Mouse (Mus musculus): ENCODE measurements around the gene Col18a1. TPM values are rescaled to one million over a fixed set of nuclear protein-coding genes. Genes with fewer than 3 reads are reported as not detected.

Col18a1 gene
- total RNA-seq, 2 experiments from 2014 or later, result not detected

DNA sequence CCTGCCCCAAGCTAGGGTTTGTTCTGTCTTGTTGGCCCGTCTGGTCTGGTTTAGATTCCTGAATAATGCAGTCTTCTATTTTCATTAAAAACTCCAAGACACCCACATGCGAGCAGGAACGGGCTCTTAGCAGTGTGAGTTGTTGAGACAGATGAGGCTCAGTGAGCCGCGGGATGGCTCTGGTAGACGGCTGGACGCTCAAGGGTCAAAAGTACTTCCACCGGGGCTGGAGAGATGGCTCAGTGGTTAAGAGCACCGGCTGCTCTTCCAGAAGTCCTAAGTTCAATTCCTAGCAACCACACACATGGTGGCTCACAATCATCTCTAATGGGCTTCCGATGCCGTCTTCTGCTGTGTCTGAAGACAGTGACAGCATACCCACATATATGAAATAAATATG lies 46.9 kb downstream of the Col18a1 start:
- ATAC-seq (replicated peaks; ENCODE audit: low FRiP score, poor library complexity, severe bottlenecking), result no peak

DNA sequence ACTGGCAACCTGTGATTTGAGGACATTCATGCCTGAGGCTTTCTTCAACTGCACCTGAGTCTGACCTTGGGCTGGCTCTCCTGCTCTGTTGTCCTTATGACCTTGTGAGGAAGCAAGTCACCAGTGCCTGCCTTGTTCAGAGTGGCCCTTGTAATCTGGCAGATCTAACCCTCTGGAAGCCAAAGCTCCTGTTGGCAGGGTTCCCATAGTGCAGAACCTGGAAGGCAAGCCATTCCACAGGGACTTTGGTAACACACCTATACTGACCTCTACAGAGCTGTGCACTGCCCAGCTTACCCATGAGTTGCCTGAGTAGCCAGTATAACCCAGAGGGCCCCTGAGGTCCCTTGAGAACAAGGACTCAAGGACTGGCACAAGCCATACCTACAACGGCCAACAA lies 48.0 kb downstream of the Col18a1 start:
- ATAC-seq (replicated peaks; ENCODE audit: low FRiP score, poor library complexity, severe bottlenecking), result no peak

DNA sequence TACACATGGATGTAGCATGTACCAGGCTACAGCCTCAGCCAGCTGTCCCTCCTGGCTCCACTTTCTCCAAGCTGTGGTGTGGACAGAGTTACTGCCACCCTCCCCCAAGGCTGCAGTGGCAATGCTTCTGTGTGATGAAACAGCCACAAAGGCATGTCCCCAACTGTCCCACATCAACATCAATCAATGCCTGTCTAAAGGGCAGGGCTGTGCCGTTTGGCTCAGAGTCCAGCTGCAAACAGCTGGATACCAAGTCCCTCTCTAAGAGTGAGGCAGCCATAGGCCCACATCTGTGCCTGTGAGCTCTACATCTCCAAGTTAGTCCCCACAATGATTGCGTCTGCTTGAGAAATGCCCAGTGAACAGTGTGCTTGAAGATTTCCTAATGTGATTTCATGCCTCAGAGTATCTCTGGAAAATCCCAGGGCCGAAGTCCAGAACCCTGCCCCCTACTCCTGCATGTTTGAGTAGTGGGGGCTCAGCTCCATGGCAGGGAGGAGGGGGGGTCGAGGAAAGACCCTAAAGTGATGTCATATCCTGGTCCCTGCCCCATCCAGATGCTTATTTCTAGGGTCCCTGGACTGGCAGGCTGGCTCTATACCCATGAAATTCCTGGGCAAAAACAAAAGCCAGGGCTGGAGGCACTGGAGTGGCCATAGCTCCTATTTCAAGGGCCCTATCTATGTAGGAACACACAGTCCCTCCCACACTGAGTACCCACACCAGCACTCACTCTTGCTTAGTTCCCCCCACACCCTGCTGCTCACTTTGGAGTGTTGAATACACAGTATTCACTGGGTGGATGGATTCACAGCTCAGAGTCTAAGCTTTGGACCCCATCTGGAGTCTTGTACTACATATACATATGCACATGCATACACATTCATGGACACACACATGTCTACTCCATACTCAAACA lies 49.6 kb downstream of the Col18a1 start:
- ATAC-seq (replicated peaks; ENCODE audit: low FRiP score, poor library complexity, severe bottlenecking), result no peak

DNA sequence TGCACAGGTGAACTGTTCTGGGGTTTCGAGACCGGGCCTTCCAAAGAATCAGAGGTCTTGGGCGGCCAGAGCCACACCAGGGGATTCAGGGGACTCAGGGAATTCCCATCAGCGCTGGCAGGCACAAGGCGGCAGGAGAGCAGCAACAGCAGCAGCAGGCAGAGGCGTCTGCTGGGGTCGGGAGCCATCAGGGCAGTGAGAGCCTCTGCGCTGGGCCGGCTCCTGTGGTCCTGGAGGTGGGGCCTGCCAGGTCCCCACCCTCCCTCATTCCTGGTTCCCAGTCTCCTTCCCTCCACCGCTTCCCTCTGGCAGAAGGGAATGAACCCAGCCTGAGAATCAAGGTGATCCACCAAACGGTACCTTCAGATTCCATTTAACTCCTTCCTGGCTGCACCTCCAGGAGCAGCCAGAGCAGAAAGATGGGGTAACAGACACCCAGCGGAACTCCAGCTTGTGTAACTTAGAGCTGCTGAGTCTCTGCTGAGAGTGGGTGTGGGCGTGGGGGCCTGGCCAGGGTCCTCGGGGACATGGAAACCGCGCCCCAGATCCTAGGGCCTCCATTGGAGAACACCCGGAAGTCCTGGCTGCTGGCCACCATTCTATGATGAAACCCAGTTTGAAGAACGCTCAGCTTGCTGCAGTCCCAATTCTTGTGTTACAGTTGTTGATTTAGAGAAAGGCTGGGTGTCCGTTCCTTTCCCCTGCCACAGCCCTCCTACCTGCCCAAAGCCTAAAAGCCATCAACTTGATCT lies 52.7 kb downstream of the Col18a1 start:
- no peak for ATAC-seq (replicated peaks; ENCODE audit: low FRiP score, poor library complexity, severe bottlenecking)

DNA sequence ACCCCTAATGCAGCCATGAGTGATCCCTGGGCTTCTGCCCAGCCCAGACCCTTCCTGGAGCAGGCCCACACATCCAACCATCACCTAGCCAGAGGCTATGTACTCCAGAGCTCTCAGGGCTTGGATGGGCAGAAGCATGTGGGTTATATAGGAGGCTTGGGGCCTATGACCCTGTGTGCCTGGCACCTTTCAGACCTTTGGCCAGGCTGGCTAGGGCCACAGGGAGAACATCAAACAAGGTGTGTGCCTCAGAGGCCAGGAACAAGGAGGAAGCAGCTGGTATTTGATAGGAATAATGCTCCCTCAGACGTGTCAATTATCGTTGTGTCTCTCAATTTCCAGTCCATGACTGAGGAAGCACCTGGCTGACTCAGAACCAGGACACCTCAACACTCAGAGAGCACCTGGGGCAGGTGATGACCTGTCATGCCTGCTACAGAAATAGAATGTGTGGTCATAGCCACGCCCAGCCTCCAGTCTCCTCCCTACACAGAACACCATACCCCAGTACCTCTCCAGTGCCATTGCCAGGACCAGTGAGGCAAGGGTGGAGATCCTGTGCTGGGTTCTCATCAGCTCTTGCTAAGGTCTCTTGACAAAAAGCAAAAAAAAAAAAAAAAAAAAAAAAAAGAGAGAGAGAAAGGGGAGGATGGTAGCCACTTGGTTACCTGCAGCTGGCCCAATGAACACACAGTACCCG lies 54.6 kb downstream of the Col18a1 start:
- no peak for ATAC-seq (replicated peaks; ENCODE audit: low FRiP score, poor library complexity, severe bottlenecking)

DNA sequence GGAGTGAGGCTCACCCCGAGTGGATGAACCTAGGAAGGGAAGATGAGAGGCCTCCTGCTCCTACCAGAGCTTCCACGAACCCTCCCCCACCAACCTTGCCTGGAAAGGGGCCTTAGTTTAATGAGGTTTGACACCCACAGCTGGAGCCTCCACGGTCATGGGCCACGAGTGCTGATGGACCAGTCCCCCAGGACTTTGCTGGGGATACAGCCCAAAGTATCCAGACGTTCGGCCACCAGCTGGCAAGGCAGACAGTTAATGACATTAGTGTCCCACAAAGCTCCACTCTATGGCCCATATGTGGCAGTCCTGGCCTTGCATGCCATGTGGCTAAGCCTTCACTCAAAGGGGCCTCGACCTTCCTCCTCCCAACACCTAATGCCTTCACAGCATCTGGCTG lies 55.5 kb downstream of the Col18a1 start:
- ATAC-seq (replicated peaks; ENCODE audit: low FRiP score, poor library complexity, severe bottlenecking), result no peak

DNA sequence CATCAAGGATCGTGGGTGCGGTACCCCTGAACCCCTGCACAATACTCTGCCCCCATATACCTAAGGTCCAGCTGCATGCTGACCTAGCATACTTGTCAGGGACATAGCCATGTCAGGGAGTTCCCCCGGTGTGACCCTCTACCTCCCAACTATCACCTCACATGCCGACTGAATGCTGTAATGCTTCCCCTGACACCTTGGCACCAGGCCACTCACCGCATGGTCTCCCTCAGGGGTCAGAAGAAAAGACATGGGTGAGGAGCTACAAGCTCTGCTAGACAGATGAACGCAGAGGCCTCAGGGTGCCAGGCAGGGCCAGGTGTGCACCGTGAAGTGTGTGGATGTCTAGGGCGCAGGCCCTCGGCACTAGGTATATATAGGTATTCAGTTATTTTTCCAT lies 56.3 kb downstream of the Col18a1 start:
- no peak for ATAC-seq (replicated peaks; ENCODE audit: low FRiP score, poor library complexity, severe bottlenecking)

DNA sequence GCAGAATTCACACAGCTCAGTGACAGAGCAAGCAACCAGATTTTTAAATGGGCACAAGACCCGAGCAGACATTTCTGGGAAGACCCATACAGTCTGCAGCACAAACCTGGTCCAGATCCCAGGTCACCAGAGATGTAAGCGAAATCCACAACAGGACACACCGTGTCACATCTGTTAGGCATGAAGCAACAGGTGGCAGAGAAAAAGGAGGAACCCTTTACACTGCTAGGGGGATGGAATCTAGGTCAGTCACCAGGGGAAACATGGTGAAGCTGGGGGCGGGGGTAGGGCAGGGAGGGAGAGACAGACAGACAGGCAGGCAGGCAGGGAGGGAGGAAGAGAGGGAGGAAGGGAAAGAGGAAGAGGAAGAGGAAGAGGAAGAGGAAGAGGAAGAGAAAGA lies 58.2 kb downstream of the Col18a1 start:
- ATAC-seq (replicated peaks; ENCODE audit: low FRiP score, poor library complexity, severe bottlenecking), result no peak

DNA sequence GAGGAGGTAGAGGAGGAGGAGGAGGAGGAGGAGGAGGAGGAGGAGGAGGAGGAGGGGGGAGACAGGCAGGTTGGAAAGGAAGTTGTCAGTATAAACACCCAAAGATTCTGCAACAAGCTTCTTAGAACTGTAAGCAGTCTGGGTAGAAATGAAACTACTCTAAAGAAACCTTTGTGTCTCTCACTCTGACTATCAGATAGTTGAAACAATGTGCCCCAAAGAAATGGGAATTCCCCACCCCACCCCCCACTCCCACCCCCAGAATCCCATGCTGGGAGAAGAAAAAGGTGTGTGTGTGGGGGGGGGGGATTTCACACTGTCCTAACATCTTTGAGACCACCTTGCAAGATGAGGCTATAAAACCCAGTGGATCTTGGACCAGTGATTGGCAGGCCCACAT lies 62.0 kb downstream of the Col18a1 start:
- no peak for ATAC-seq (replicated peaks; ENCODE audit: low FRiP score, poor library complexity, severe bottlenecking)

DNA sequence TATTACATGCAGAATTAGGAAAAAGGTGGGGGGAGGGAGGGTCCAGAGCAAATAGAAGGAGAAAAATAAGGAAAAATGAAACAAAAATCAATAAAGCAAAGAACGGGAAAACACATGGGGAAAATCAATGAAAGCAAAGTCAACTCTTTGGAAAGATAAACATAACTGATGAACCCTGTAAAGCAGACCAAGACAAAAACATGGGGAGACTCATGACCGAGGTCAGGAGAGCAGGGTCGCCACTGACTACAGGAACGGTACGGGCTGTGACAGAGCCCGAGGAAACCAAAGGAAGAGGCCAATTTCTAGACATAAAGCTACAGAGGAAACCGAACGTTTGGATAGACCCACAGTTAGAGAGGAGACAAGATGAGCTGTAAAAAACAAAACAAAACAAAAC lies 62.7 kb downstream of the Col18a1 start:
- ATAC-seq (replicated peaks; ENCODE audit: low FRiP score, poor library complexity, severe bottlenecking), result no peak

DNA sequence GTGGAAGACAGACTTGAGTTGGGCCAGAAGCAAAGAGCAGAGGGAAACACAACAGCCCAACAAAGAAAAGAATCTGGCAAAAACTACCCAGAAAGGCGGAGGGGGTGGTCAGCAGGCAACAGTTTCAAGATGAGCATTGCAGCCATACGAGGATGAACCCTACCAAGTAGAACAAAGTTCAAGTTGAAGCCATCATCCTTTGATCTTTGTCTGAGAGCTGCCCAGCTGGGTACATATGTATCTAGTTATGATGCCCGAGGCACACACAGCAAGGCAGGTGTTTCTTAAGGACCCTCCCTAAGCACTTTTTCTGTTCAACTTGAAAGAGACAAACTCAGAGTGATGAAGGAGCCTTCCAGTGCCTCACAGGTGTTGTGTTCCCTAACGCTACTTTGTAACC lies 66.6 kb downstream of the Col18a1 start:
- ATAC-seq (replicated peaks; ENCODE audit: low FRiP score, poor library complexity, severe bottlenecking), result no peak

DNA sequence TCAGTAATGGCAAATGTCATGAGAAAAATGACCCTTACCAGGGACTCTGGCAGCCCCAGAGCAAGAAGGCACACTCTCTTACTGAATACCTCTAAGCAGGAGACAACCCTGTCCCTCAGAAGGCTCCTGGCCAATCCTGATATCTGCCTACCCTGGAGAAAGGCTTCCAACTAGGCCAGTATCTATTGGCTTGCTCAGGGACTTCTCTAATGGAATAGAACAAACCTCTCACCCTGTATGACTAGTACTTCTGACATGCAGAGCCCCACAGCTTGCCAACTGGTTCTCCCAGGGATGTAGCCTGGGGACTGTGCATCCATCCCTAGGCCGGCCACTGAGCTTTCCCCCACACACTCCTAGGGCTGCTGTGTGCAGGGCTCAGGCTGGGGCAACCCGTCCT lies 67.7 kb downstream of the Col18a1 start:
- ATAC-seq (replicated peaks; ENCODE audit: low FRiP score, poor library complexity, severe bottlenecking), result 0 out of 2 replicates have a peak, but pooled peaks have one; percentile 16

DNA sequence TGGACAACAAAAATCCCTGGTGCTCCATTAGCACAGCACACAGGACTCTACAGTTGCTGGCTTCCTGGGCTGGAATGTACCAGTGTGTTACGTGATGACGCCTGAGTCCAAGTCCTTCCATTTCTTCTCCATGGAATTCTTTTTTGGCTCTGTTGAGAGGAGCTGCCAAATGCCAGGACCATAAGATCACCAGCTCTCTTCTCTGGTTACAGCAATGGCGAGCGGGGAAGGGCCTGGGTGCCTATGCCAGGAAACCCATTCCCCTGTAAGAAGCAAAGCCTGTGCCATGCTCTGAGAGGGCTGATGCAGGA lies 68.5 kb downstream of the Col18a1 start:
- no peak for ATAC-seq (replicated peaks; ENCODE audit: low FRiP score, poor library complexity, severe bottlenecking)

DNA sequence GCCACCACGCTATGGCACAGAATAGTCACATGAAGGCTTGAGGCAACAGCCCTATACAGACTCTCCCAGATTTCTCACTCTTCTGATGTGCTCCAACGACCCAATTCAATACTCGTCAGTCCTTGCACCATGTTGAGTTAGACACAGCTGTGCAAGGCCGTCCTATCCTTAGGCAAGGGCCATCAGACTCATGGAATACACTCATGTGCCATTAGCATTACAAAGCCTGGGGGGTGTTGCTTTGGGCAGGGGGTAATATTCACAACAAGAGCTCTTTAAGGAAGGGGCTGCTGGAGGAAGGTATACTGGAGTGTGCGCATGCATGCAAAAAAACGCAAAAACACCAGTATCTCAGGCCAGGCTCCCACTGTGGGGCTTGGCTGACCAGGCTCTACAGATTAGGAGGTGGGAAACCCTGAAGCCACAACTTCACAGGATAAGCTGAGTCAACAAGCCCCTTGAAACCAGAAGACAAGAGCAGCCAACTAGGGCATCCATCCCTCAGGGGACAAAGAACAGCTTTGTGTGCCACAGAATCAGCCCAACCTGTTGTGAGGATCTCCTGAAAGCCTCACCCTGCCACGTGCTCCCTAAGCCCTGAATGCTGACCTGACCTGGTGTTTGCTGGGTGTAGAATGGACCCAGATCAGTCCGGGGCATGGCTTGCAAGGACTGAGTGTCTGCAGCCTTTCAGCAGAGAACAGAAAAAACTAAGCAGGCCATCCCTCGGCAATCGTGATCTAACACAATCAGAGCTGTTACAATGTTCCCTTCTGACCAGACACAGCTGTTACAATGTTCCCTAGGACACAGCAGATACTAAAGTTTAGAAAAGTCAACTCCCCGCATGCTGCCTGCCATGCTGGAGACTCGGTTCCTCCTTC lies 69.1 kb downstream of the Col18a1 start:
- no peak for ATAC-seq (replicated peaks; ENCODE audit: low FRiP score, poor library complexity, severe bottlenecking)

DNA sequence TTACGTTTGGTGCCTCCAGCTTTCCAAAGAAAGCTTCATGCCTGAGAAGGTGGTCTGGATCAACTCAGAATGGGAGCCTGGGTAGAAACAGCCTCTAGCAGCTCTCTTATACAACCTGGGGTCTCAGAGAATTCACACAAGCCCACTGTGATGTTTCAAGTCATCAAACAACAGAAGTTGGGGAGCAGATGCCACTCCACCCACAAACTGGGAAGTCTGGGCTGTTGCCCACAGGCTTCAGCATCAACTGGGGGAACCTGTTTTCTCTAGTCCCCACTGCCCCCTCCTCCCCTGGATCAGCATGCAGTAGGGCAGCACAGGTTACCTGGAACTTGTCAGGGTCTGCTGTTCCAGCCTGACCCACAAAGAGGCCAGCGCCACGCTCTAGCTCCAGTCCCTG lies 70.7 kb downstream of the Col18a1 start:
- no peak for ATAC-seq (replicated peaks; ENCODE audit: low FRiP score, poor library complexity, severe bottlenecking)

DNA sequence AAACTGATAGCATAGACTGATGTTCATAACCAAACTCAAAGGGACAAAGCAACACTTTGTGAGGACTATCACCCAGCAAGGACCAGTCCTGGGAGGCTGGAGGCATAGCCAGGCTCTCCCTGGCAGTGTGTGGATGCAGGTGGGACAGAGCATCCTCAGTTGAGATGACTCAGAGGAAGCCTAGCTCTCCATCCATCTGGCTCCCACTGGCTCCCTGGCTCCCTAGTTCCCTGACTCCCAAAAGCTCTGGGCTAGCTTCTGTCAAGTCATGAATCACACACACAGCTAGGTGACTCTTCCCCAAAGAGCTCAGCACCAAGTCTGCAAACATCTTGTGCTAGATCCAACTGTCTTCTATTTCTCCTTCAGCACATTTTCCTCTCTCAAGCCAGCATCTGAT lies 72.5 kb downstream of the Col18a1 start:
- no peak for ATAC-seq (replicated peaks; ENCODE audit: low FRiP score, poor library complexity, severe bottlenecking)

DNA sequence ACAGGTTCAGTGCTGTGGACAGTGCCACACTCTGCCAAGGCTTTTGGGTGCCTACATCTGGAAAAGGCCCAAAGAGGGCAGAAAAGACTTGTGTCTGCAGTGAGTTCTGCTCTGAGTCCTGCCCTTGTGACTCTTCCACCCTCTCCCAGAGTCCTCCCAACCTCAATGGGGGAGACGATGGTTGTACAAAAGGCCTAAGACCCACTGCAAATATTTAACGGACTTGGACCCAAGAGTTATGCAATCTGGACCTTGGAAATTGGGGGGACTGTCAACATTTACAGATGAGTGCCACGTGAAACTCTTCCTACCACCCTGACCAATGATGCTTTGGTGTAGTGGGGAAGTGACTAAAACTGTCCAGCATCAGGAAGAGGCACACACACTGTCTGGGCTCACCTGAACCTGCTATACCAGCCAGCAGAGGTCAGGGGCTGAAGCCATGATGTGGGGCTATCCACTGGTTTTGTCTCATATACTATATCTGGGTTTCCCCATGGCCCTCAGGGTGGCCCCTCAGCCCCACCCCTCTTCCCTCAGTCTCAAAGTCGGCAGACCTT lies 74.7 kb downstream of the Col18a1 start:
- no peak for ATAC-seq (replicated peaks; ENCODE audit: low FRiP score, poor library complexity, severe bottlenecking)

DNA sequence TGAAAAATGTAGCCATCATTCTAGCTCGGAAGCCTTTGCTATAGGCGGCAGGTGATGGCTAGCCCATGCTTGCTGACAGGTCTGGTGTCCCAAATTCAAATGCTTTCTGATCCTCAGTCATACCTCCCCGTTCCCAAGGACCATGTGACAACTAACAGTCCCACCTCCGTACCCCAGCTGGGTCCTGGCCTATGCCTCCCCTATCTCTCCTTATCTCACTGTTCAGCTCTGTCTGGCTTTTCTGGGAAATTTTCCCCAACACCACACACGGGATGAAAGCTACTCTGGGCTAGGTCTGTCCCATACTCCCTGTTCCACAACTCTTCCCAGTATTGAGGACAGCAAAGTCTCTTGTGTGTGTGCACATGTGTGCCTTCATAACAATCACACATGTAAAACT lies 76.3 kb downstream of the Col18a1 start:
- ATAC-seq (replicated peaks; ENCODE audit: low FRiP score, poor library complexity, severe bottlenecking), result no peak

DNA sequence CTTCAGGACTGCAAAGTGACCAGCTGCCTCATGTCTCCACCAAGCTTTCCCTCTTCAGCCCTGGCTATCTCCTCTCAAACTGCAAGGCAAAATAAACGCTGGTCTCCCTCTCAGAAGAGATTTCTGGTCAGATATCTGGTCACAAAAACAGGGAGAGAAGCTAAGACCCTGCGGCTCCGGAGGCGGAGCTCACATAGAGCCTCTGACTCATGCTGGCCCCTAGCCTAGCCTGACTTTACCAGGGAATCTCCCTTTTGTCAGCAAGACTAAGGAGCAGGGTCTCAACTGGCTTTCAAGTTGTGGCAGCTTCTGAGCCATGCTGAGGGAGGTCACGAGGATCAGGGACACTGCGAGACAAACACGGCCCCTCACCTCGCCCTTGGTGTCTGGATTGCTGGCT lies 77.0 kb downstream of the Col18a1 start:
- ATAC-seq (replicated peaks; ENCODE audit: low FRiP score, poor library complexity, severe bottlenecking), result no peak

DNA sequence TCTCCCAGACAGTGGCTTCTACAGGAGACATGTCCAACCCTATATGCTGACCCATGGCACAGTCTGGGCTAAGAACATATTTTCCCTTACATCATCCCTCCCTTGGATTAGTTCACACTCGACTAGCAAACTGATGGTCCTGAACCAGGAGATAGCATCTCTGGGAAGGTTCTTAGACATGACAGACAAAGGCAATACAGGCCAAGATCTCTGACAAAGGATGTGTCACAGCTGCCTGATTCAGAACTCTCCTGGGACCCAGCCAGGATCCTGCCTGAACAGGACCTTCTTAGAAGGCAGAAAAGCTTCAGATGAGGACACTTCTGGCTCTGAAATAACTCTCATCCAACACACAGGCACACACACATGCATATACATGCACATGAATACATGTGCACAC lies 81.8 kb downstream of the Col18a1 start:
- ATAC-seq (replicated peaks; ENCODE audit: low FRiP score, poor library complexity, severe bottlenecking), result no peak
